In the genomic region with DNA sequence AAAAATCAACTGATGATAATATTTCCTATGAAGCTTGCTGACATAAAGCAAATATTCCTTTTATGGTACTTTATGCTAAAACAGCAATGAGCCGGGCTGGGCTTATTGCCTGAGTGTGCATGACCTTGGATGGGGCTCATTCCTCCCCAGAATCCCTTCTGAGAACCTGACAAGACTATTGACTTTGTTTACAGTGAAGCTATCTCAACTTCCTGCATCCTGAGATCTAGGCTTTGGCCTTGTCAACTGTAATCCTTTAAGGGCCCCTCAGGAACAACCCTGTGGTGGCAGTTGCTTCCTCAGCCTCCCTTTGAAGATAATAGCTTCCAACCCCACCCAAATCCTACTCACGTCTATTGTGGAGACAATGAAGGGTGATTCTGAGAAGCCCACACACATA, we compare ENCODE assay signal across 13 mouse cellular contexts.
"Had no signal": no experiment of that assay in that cellular context is flagged by ENCODE, and none has a peak within 500 bp of the region (broad histone marks: within the 10 kb centered on the region; RNA-seq: fewer than 3 reads in every experiment).

No protein-coding gene starts in this region.

- DNase-seq: kidney, adult 11 months; kidney, postnatal 10 days; kidney, postnatal 4 days; right cerebral cortex, adult 18-20 months; right cerebral cortex, postnatal 25 days; thymus, adult 18-20 months; thymus, postnatal 14 days had no signal

- ATAC-seq: liver, embryonic 12.5 days had no signal

- H3K4me2 ChIP-seq: liver, embryonic 12.5 days; midbrain, embryonic 11.5 days had no signal

- H3K4me3 ChIP-seq: layer of hippocampus, adult 2 months; limb, embryonic 10.5 days; liver, embryonic 12.5 days; megakaryocyte, embryonic 14.5 days had no signal

- H3K9ac ChIP-seq: liver, embryonic 12.5 days had no signal

- H3K27ac ChIP-seq: layer of hippocampus, adult 2 months; limb, embryonic 10.5 days; liver, embryonic 12.5 days; macrophage had no signal

- H3K9me3 ChIP-seq: limb, embryonic 10.5 days; liver, embryonic 12.5 days had no signal

- H3K36me3 ChIP-seq: limb, embryonic 10.5 days; liver, embryonic 12.5 days had no signal
